Mouse (Mus musculus): ENCODE data around the gene Ifngr2.

The Ifngr2 gene

DNA sequence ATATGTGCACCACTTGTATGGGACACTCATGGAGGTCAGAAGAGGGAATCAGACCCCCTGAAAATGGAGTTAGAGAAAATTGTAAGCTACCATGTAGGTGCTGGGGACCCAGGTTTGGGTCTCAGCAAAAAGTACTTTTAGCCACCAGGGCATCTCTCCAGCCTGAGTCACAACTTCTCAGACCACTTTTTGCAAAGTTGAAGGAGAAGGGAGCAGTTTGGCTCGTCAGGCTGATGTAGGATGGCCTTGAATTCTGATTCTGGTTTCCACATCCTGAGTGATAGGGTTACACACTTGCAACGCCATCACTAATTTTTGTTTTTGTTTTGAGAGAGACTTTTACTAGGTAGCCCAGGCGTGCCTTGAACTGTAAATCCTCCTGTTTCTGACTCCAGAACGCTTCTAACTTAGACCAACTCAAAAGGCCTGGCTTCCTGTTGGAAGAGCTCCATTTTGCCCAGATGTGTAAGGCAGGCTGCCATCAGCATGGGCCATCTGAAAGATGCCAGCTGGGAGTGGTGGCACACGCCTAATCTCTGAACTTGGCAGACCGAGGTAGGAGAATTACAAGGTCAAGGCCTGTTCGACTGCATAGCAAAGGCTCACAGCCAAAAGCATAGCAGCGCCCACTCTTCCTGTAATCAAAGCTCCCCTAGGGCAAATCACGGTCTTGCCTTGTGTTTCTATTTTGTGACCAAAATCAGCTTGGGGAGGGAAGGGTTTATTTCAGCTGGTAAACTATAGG, 62.8 kb downstream of the Ifngr2 start:
- DNase-seq (ENCODE audit: low spot score in 2 of 2): no peak

DNA sequence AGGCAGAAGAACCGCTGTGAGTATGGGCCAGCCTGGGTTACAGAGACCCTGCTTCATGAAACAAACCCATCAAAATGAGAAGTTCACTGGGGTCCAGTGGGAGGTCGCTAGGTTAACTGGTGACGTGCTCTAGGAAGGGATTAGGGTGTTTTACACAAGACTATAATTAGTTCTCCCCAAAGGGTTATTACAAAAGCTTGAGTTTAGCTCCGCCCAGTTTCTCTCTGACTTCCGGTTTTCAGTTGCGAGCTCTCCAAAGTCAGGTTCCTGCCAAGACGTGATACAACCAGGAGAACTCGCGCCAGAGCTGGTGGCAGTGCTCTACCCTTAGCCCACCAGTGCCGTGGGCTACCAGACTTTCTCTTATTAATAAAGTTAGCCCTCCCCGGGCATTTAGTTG, 64.4 kb downstream of the Ifngr2 start:
- DNase-seq (ENCODE audit: low spot score in 2 of 2): peak in 1 of 2 experiments; percentile 32

DNA sequence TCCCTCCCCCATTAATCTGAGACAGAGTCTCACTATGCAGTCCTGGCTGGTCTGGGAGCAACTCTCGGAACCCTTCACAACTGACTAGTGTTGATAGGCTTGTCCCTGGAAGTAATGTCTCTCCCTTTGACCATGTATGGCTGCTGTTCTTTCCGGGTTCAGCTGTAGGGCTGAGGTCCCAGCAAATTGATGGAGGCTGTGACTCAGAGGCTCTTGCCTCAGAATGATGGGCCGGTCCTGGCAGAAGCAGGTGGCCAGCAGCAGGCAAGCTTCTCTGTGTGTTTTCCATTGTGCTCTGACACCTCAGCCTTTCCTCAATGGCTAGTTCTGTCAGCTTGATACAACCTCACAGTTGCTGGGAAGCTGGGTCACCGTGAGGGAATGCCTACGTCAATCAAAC, 65.7 kb downstream of the Ifngr2 start:
- no peak for DNase-seq (ENCODE audit: low spot score in 2 of 2)

DNA sequence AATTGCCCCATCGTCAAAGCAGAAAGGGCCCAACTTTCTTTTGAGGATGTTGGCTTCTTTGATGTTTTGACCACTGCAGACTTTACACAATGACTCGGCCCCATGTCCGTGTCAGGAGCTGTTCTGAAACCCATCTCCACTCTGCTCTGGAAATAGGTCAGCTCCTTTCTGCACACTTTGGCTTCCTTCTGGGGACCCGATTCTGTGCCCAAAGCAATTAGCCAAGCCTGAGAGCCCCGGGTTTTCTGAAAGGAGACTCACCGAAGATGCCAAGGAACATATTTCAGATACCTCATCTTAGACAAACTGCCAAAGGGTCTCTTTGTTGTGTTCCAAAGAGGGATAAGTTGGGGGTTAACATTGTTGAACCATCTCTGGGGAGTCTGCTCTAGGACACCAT, 67.7 kb downstream of the Ifngr2 start:
- no peak for DNase-seq (ENCODE audit: low spot score in 2 of 2)

Data from spleen, postnatal 36 days (tissue).